Mouse (Mus musculus) fibroblast of lung, adult 2 months (primary cell): ENCODE results near the gene Hsd17b13.
"Not testable (repeated sequence)": the region's sequence is repeated elsewhere in the genome, so short reads cannot be mapped to it uniquely, and the experiment has no call there.

Experiments
- DNase-seq: peaks from one replicate; pipeline ENCODE4 v3.0.0-alpha.2; 2011; ENCODE audit warnings: low read depth

The Hsd17b13 gene

DNA sequence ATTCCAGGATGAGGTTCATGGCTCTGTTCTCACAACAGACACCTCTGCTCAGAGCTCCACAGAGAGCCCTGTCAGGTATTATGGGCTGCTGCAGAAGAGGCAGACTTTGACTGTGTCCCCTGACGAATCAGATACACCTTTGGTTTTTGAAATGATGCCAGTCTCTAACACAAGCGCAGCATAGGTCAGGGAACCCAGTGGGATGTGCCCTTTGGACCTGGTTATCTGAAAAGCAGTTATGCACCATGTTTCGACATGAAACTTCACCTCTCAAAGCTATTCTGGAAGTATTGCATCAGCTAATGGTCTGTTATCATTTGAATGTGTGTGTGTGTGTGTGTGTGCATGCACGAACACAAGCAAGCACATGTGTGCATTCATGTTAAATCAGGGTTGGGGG lies at the start of gene Hsd17b13:
Gene Hsd17b13, minus strand, starts transcription at position 114 of the 400 bp plus-strand sequence.
- no peak for DNase-seq

DNA sequence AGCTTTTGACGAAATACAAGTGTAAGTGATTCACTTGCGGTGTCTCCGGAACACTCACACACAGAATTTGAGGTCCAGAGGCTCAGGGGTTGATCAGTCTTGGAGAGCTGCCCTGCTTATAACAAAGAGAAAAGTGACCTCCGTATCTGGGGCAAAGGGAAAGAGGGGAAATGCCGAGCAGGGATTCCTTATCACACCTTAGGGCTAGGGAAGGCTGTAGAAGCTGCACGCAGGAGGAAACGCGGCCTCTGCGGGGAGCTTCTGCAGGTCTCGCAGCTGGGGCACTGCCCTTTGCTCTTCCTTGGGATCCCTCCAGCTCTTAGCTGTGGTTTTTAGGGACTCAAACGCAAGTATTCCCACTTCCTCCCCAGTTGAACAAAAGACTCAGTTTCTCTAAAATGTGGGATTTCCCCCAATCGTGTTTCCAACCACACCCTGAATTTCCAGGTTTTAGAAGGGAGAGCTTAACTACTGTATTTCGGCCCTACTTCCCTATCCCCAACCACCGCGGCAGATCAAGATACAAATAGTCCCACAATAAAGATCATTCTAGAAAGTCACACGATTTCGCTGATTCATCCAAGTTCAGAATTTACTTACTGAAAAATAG lies 48.1 kb upstream of the Hsd17b13 start:
- DNase-seq: no peak

DNA sequence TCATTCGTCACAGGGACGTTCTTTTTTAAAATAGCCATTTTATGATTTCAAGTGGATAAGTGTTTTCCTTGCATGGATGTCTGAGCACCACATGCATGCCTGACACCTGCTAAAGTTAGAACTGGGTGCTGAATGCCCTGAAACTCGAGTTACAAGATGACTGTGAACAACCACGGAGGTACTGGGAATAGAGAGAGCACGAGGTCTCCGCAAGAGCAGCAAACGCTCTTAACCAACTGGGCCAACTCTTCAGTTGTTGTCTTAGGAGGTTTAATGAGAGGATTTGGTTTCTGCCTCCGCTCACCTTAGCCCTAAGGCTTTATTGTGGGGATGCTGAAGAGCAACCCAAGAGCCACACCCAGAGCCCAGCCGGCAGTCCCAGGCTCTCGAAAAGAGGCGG lies 47.6 kb upstream of the Hsd17b13 start:
- DNase-seq: no peak

DNA sequence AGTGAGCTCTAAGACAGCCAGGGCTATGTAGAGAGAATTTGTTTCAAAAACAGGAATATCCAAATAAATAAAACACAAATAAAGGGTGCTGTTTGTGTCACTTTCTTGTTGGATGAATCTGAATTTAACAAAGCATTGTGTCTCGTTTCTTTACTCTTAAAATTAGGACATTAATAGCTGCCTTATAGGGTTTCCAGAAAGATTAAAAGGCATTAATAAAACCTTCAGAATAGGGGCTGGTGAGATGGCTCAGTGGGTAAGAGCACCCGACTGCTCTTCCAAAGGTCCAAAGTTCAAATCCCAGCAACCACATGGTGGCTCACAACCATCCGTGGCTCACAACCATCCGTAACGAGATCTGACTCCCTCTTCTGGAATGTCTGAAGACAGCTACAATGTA lies 47.0 kb upstream of the Hsd17b13 start:
- not testable (repeated sequence) for DNase-seq

DNA sequence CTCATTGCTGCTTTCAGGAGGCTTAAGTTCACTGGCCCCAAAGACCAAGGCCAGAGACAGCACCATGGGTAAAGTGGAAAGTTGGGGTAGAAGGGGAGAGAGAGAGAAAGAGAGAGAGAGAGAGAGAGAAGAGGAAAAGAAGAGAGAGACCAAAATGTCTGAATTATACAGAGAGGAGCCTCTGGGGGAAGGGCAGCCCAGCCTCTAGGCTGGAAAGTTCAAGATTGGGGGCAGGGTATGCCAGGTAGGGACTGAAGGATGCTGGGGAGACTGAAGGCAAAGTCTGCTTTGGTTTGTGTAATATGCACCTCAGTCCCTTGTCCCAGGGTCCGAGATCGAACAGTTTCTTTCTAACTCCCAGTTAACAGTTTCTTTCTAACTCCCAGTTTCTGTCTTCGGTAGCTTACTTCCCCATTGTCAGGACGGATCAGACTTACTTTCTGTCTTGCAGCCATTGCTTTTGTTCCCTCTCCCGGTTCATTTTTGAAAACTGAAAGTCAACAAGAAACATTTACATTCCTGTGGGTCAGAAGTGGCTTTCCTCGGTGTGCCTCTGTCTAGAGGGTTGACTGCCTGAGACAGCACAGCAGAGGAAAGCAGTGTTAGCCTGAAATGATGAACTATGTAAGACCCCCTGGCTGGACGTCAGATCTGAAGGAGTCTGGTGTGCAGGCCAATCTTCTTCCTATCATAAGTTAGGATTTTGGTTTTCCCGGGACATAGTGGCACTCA lies 46.2 kb upstream of the Hsd17b13 start:
- DNase-seq: no peak

DNA sequence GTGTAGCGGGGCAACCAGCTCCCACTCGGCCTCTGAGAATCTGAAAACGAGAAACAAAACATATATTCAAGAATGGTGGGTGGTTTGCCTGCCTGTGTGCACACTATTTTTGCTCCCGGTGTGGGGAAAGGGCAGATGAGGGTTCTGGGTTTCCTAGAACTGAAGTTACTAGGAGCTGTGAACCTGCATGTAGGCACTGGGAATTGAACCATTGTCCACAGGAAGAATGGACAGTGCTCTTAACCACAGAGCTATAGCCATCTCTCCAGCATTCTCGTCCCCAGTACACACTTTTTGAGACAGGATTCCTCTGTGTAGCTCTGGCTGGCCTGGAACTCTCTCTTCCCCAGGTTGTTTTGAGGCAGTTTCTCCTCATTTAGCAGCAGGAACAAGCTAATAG lies 45.3 kb upstream of the Hsd17b13 start:
- DNase-seq: no peak

DNA sequence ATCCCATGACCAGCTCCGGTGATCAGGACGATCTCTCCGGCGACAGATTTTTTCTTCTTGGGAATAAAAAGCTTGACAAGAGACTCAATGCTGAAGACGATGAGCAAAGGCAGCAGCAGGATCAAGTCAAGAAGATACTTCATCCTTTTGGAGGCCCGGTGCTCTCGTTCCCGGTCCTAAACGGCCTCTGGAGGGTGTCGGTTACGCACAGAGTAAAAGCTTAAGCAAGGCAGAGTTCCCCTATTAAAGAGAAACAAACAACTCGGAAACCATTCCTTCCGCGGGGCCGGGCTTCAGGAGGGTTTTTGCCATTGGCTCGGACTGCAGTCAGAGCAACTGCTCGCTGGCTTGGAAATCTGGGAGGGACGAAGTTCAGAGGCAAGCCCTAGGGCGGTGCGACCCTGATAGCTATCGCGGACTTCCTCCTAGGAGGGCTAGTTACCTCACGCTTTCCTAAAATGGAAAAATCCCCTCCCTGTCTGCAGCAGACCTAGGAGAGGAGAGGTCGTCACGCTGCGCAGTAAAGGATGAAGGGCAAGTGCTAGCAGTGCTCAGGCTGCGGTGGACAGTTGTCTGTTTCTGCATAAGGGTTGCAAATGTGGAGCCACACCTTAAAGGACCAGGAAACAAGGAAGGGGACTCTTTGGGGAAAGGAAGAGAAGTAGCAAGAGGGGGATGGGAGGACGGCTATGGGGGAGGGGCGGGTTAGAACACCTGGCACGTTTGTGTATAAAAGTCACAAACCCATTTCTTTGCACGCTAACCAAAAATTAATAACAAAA lies 44.6 kb upstream of the Hsd17b13 start, which contains the start of gene Hsd17b11:
Gene Hsd17b11, minus strand, starts transcription at position 323 of the 782 bp plus-strand sequence.
- peak; percentile 80 for DNase-seq

DNA sequence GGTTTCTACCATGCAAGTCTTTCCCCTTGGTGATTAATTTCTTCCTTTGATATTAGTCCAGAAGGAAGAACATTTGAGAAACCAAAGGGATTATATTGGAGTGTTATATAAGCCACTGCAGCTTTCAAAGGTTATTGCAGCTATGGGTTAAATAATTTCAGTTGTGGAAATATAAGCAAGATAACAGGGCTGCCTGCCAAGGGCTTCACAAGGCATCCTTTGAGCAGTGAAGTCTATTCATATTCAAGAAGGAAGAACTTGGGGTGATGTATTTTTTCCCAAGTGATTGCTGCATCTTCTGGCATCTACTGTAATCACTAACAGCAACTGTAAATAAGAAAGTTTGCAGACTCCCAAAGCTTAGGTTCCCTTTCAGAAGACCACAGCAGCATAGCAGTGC lies 34.2 kb upstream of the Hsd17b13 start:
- DNase-seq: no peak

DNA sequence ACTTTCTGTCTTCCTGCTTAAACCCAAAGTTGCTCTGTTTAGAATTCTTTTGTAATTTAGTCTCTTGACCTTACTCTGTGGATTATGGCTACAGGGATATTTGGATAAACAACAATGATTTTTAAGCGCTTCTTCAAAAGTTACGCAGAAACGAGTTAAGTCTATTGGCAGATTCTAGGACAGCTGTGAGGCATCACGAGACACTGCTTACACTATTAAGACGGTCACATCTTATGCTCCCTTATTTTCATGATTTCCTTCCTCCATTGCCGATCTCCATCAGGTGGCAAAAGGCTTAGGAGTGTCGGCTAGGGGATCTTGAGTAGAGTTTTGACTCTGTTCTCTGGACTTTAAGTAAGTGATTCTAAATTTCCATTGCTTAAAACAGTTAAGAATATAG lies 33.1 kb upstream of the Hsd17b13 start:
- no peak for DNase-seq

DNA sequence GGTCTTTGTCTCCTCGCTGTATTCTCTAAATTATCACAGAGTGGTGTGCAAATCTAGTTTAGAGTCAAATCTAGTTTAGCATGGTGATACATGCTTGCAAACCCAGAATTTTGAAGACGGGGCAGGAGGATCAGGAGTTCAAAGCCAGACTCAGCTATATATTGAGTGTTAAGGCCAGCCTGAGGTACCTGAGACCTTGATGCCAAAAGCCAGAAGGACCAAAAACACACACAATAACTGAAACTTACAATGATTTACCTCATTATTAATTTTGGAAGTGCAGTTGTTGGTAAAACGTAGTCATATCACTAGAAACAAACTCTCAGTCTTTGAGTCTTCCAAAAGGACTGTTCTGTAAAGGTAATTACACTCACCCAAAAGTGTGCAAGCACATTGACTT lies 32.2 kb upstream of the Hsd17b13 start:
- DNase-seq: no peak

DNA sequence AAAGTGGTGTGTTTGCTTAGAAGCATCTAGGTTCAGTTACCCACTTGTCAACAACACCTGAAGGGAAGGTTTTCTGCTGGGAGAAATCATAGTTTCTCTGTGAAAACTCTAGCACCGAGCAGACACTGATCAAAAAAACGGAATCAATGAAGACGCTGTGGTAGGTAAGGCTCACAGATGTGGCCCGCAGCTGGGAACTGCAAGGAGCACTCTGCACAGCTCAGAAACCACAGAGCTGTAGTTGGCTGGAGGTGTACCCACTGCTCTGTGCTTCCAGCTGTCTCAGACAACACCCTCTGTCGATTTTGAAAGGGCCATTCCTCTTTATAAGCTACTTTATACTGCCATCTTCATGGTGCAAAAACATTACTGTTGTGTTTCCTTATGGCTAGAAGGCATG lies 30.6 kb upstream of the Hsd17b13 start:
- DNase-seq: no peak

DNA sequence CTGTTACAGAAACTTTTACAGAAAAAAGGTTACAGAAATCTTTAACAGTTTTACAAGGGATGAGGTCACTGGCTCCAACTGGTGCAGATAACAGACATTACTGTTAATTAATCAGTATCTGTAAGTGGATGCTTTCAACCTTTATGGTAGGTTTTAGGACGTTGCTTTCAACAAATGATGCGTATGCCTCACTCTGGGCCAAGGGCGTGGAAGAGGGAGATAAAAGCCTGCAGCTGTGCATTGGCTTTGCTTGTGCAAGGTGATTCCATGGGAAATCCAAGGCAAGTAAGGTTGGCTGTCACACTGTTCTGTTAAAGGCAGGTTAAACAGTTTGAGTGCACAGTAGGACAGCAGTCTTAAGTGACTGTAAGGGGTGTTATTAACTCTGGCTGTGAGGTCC lies 29.6 kb upstream of the Hsd17b13 start:
- no peak for DNase-seq

DNA sequence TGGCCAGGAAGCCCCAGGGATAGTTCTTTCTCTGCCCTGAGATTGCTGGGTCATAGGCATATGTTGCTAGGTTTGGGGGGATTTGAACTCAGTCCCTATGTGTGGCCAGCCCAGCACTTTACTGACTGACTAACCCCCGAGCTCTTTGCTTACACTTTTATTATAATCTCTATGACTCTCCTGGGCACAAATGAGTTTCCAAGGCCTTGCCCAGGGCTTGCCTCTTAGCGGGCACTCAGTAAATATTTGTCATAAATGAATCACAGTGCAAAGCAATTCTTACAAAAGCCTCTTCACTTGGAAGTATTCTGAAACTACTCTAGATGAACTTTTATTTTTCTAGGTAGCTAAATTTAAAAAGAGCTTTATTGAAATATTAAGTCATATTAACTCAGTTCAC lies 26.7 kb upstream of the Hsd17b13 start:
- DNase-seq: no peak

DNA sequence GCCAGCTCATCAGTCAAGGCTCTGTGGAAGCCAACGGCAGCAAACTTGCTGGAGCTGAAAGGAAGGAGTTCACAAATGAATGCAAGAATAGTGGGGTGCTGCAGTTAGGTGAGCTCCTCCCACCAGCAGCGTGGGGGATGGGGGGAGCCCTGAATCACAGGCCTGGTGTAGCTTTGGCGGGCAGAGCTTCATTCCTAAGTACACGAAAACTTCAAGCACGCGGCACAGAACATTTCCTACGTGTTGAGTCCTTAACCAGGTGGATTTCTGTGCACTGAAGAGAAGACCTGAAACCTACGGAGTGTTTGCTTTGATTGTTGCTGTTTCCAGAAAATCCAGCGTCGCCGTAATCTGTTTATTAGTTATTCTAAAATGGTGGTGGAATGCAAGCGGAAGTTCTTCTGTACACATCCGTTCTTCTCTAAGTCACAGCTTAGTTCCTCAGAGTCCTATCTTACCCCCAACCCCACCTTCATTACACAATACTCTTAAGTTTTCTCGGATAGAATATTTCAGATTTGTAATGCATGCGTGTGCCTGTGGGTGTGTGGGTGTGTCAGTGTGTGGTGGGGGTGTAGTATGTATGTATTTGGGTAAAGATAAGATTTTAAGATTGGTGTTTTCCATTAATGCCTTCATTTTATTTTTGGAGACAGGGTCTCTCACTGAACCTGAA lies 26.2 kb upstream of the Hsd17b13 start:
- DNase-seq: no peak

DNA sequence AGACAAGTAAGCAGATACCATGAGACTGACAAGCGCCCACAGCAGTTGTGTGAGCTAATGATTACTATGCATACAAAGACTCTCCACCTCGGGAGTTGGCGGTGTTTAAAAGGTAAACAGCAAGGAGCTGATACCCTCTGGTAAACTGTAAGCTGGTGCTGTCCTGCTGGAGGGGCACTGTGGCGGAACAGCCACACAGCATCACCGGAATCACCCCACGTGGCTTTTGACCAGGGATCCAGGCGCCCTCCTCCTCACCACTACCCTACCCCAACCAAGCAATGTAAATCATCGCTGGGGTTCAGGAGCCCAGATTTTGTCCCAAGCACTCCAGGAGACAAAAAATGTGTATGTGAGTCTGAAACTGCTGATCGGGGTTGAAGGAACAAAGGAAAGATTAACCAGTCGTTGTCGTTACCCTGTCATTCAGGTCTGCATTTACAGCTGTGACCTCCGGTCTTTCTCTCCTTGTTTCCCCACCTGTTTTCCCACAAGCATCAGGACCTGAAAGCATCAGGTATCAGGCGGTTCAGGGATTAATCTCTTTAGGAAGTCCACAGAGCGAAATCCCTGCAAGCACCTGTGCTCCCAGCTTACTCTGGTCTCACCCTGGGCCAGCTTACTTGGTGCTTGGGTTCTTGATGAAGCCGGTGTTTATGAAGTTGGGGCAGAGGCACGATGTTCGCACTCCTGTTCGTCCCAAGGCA lies 25.5 kb upstream of the Hsd17b13 start:
- DNase-seq: no peak

DNA sequence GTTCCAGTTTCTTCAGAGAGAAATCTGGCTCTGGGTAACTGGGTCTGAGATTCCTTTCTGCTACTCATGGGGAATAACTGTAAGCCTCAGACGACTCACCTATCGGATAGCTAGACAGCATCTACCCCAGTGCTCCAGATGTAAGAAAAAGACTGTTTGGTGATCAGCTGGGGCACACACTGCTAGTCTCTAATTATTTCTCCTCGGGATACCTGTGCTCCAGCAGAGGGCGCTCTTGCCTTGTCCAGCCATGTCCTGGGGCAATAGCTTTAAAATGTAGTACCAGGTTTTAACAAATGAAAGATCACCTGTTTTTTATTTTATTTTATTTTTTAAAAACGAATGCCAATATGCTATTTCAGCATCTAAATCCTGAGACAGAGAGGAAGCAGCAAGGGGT lies 22.5 kb upstream of the Hsd17b13 start:
- DNase-seq: peak; percentile 33

DNA sequence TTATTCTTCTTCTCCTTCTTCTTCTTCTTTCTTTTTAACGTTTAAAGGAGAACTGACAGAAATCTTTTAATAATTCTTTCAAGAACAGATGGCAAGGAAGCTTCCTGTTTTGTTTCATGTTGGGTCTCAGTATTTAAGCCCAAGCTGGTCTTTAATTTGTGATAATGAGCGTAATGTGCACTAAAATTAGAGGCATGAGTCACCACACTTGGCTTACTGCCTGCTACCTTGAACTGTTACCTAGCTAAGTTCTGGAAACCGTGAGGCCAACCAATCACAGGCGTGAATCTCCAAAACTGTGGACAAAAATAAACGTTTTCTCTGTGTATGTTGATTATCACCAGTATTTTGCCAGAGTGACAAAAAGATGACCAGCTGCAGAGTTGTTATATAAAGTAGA lies 21.5 kb upstream of the Hsd17b13 start:
- no peak for DNase-seq

DNA sequence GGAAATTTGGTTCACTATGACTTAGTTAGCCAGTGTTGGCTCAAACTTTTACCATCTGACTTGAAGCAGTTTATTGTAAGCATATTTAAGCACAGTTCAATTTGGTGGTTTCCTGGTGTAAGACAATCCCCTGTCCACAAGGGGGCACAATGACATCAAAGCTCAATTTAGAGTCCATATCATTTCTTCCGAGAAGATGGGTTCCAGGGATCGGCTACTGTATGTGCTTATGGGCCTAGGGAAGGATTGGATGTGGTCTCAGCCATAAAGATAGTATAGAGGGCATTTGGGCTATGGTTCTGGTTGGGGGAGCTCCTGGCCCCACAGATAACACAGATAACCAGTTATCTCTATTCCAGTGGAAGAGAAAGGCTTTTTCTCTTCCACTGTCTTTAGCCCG lies 18.0 kb upstream of the Hsd17b13 start:
- peak; percentile 7 for DNase-seq

DNA sequence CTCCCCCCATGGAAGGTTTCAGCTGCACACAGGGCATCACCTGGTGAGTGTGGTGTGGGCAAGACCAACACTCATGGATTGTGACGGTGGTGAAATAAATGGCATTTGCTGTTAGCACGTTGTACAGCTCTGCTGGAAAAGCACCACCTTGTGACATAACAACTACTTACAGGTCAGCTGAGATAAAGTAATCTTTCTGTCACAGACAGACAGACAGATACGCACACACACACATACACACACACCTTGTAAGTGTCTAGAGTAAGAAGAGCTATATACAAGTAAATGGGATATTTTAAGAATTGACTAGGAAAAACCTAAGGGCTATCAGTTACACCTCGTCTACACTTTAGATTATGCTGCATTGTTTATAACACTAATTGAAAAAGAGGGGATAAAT lies 17.5 kb upstream of the Hsd17b13 start:
- no peak for DNase-seq

DNA sequence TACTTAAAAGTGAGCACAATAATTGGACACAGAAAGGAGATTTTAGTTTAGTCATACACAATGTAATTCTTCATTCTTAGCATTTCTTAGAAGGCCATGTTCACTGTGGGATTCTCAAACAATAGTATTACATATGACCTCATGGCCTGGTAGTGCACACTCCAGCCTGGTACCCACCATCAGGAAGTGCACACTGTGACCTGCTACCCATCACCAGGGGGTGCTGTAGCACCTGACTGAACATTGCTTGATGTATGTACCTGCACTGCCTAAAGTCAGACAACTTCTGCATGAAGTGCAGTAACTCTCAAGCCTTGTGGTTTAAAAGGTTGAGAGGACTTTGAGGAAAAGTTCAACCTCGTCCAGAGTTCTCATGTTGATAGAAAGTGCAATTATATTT lies 16.4 kb upstream of the Hsd17b13 start:
- no peak for DNase-seq

DNA sequence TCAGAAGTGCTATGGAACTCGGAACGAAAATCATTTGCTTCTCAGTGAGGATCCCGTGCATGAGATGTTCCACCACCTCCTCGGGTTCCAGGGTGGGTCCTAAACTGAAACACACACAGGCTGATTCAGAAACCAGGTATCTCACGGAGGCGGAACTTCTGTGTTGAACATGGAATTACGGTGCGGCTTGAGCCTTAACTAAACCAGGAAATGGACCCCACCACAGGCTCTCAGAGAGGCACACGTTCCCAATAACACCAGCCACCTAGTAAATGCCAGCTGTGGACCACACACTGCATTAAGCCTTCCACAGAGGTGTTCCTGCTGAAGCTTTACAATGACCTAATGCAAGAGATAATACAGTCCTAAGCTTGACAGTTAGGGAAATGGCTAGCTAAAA lies 15.6 kb upstream of the Hsd17b13 start:
- DNase-seq: no peak
